Mouse (Mus musculus) spleen, postnatal 10 days (tissue): Measurements from ENCODE around the gene Cacna1i.

Experiments used
- DNase-seq, 2 experiments: peaks; one replicate each; pipeline ENCODE4 v3.0.0; 2021 to 2022; ENCODE audit warnings: low spot score in 2 of 2

The Cacna1i gene

DNA sequence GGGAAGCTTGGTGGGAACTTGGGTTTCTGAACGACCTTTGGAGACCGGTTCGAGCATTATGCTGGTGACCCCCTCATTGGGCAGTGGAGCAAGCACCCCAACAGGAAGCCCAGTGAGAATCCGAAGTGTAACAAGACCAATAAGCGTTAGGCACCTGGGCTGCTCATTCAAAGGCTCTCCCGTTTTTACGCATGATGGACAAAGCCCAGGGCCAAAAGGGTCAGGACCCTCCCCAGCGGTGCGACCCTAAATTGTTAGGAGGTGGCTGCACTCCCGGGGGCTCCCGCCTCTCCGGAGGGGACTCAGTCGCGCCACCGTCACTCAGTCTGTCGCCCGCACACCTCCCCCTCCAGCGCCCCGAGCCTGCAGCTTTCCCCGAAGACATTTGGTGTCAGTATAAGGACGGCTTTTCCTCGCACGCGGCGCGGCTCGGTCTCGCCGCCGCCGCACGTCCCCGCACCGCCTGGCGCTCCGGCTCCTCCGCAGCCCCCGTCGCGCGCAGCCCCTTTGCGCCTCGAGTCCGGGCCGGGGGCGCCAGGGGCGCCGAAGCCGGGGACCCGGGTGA, at the start of gene Cacna1i:
TSS of gene Cacna1i (plus strand) at position 388 of the 565 bp plus-strand sequence.
- DNase-seq: no peak

DNA sequence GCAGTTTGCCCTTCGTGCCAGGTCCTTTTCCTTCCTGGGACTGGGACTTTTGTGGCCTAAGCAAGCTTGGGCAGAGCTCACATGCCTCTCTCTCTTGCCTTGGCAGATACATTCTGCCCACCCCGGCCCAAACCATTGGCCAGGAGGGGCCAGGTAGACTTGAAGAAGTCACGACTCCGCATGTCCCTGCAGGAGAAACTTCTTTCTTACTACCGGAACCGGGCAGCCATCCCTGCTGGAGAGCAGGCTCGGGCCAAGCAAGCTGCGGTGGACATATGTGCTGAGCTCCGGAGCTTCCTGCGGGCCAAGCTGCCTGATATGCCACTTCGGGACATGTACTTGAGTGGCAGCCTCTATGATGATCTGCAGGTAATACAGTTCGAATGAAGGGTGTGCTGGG, 38.9 kb upstream of the Cacna1i start:
- DNase-seq: no peak

DNA sequence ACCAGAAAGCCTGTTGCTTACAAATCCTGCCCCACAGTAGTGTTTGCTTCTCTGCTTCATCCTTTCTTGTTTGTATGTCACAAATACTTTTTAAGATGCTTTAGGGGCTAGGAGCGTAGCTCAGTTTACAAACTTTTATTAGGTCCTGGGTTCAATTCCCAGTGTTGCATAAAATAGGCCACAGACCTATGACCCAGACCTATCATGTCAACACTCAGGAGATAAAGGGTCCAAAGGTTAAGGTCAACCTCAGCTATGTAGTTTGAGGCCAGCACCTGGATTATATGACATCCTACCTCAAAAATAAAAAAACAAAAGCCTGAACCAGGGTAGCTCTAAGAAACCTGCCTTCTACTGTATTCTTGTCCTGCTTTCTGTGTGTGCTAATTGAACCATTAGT, 38.4 kb upstream of the Cacna1i start:
- DNase-seq: no peak

DNA sequence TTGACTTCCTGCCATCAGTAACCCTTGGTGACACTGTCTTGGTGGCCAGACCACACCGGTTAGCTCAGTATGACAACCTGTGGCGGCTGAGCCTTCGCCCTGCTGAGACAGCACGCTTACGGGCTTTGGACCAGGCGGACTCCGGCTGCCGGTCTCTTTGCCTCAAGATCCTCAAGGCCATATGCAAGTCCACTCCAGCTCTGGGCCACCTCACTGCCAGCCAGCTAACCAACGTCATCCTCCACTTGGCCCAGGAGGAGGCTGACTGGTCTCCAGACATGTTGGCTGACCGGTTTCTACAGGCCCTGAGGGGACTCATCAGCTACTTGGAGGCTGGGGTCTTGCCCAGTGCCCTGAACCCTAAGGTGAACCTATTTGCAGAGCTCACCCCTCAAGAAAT, 37.4 kb upstream of the Cacna1i start:
- DNase-seq: no peak

DNA sequence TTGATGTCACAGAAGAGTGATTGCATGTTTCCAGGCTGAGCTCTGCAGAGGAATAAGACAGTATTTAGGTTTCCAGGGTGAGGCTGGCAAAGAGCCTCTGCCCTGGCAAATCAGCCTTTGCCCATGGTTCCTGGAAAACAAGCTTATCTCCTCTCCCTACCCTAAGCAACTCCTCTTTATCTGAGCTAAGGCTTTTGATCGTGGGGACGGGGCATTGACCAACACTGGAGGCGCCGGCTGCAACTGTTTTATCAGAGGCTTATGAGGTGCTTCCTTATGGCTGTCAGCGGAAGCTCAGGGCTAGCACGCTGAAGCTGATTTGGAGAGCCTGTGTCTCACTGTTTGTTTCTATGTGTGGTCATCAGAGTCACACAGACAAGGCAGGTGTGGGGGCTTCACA, 36.5 kb upstream of the Cacna1i start:
- no peak for DNase-seq

DNA sequence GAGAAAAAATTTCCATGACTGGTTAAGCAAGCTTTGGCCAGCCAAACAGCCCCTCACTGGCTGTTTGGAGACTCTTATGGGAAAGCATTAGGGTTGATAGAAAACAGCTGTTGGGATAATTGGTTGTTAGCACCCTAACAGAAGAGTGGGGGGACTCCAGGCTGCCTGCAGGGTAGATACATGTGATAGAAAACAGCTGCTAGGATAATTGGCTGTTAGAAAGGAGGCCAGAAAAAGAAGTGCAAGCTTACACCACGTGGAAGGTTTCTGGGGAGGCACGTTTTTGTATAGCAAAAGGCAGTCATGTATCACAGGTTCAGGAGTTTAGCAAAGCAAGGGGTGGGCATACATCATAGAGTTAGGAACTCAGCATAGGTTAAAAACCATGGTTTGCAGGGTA, 33.5 kb upstream of the Cacna1i start:
- no peak for DNase-seq

DNA sequence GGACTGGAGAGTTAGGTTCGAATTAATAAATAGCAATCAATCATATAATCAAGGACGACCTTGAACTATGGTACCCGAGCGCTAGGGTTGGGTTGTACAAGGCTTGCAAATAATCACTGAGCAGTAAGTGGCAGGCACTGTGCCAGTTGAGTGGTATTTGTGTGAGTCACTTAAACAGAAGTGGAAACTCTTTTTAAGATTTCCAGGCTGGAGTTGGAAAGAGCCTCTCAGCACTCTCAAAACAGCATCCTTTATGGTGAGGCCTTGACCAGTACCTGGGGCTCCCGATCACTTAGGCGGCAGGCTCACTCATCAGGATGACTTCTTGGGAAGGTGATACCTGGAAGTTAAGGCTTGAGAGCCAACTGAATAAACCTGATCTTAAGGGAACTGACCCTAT, 32.8 kb upstream of the Cacna1i start:
- peak in 1 of 2 experiments; percentile 28 for DNase-seq

DNA sequence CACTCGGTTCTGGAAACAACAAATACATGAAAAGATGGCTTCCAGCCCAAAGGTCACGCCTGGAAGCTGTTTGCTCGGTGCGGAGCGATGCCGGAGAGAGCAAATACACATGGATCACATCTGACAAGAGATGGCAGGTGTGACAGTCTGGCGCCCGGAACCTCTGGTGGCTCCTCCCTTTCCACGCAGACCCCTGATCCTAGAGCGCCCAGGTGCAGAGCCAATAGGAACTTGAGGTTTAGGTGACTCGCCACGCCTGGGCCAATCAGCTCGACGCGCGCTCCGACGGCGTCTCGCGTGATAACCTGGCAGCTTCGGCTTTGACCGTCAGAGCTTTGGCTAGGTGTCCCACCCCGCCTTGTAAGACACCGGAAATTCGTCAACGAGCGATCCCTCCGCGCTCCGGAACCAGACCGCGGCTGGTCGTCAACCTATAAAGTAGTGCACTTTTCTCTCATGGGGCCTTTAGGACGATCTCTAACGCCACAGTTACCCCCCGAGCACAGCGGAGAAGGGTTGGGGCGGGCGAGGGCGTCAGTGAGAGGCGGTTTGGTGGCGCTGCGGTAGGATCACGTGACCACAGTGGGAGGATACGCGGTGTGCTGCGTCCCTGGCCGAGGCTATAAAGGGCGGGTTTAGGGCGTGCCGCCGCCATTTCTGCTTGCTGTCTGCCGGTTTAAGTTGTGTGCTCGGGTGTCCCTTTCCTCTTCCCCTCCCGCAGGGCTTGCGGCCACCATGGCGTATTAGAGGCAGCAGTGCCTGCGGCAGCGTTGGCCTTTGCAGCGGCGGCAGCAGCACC, 32.0 kb upstream of the Cacna1i start, which contains the start of gene Atf4:
TSS of gene Atf4 (plus strand) at position 338 of the 799 bp plus-strand sequence.
- peak; percentile 96 to 98 for DNase-seq

DNA sequence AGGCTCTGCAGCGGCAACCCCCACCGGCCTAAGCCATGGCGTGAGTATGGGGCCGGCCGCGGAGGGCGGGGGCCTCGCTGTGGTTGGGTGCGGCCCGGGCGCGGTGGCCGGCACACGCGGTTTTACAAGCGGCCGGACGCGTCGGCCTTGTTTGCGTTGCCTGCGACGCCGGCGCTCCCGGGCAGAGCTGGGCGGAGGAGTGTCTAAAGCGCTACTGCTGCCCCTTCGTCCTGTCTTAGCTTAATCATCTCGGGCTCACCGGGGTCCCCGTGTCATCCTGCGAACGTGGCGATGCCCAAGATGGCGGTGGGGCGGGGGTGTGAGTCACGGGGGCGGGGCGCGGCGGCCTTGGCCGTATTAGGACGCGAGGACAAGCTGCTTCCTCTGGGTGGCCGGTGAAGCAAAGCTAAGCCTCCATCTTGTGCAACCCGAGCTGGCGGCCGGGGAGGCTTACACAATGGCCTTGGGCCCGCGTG, 31.4 kb upstream of the Cacna1i start:
- DNase-seq: peak; percentile 74 to 91

DNA sequence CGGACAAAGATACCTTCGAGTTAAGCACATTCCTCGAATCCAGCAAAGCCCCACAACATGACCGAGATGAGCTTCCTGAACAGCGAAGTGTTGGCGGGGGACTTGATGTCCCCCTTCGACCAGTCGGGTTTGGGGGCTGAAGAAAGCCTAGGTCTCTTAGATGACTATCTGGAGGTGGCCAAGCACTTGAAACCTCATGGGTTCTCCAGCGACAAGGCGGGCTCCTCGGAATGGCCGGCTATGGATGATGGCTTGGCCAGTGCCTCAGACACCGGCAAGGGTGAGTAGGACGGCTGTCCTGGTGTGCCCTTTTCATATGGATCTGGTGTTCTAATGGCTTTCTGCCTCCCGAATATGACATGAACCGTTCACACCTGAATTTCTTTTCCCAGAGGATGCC, 30.8 kb upstream of the Cacna1i start:
- DNase-seq: peak in 1 of 2 experiments; percentile 45

DNA sequence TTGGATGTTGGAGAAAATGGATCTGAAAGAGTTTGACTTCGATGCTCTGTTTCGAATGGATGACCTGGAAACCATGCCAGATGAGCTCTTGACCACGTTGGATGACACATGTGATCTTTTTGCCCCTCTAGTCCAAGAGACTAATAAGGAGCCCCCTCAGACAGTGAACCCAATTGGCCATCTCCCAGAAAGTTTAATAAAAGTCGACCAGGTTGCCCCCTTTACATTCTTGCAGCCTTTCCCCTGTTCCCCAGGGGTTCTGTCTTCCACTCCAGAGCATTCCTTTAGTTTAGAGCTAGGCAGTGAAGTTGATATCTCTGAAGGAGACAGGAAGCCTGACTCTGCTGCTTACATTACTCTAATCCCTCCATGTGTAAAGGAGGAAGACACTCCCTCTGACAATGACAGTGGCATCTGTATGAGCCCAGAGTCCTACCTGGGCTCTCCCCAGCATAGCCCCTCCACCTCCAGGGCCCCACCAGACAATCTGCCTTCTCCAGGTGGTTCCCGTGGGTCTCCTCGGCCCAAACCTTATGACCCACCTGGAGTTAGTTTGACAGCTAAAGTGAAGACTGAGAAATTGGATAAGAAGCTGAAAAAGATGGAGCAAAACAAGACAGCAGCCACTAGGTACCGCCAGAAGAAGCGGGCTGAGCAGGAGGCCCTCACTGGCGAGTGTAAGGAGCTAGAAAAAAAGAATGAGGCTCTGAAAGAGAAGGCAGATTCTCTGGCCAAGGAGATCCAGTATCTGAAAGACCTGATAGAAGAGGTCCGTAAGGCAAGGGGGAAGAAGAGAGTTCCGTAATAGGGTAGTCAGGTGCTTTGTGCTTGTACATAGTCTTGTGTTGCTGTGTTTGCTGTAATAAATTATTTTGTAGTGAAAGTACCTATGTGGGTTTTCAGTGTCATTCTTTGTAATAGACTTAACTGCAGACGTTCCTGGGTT, 30.1 kb upstream of the Cacna1i start:
- DNase-seq: peak in 1 of 2 experiments; percentile 24

DNA sequence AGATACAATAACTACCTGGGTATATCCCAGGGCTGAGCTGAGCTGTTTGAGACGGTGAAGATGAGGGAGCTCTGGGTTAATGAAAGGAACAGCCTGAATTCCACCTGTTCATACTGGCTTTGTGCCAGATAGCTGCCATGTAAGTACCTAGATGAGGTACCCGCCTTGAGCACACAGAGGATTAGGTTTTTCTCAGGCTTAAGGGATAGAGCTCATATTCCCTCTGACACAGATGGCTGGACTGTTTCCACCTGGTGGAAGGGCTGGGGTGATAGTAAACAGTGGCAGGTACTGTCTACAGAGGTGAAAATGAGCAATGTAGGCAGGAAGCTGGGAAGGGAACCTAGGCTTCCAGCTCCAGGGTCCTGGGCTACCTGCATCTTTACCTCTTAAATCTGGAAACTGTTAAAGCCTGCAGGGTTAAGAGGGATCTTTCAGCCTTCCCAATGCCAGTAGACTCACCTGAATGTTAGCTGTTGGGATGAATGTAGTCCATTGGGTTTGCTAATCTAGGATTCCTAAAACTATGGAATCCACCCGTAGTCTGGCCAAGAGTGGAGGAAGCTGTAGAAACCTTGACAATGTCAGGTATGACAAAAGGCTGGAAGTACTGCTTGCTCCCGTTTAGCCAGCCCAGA, 29.3 kb upstream of the Cacna1i start:
- no peak for DNase-seq

DNA sequence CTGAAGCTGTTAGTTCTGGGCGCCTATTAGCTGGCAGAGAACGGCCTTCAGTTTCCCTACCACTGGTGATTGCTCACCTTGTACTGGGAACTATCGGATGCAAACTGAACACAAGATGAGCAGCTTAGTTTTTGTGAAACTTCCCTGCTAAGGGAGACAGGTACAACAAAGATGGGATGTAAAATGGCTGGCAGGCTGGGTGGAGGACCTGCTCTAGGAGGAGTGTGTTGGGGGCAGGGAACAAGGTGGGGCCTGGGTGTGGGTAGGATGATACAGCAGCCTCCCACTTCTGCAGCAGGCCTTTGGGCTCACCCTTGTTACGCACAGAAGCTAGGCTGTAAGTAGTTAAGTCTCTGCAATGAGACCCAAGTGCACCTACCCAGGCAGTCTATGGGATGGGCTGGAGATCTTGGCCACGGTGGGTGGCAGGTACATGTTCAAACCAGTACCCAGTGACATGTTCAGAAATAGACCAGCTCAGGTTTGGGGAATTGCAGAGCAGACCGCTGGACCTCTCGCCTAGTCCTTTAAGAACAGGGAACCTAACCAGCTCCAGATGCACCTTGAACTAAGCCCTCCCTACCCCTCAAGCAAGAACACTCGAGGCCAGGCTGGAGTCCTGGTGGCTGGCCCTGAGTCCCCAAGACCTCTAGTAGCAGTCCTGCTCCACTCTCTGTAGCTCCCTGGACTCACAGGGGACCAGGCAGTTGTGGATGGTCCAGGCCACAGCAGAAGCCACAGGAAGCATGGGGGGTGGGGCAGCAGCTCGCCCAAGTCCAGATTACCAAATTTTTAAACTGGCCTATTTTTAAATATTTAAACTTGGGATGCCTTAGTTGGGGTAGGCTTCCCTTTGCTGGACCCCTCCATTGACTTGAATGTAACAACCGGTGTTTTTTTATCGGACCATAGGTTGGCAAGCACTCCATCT, 28.5 kb upstream of the Cacna1i start:
- DNase-seq: peak; percentile 47 to 77

DNA sequence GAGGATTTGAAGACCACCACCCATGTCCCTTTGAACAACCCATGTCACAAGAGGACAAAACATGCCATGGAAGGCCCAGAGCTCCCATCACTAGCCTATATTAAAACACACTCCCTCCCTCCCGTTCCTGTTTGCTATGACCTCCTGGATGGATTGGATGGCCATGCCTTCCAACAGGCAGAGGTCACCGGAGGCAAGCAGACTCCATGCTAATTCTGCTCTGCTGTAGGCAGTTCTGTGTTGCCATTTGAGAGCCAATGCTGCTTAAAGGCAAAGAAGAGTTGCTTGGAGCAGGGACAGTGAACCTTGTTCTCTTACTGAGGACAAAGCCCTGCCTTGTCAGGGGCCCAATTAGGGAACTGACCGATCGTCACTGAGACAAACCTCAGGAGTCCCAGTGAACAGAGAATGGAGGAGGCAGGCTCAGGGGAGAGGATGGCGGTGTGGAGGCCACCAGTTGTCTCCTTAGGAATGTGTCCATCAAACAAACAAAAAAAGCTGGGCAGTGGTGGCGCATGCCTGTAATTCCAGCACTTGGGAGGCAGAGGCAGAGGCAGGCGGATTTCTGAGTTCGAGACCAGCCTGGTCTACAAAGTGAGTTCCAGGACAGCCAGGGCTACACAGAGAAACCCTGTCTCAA, 27.5 kb upstream of the Cacna1i start:
- DNase-seq: no peak

DNA sequence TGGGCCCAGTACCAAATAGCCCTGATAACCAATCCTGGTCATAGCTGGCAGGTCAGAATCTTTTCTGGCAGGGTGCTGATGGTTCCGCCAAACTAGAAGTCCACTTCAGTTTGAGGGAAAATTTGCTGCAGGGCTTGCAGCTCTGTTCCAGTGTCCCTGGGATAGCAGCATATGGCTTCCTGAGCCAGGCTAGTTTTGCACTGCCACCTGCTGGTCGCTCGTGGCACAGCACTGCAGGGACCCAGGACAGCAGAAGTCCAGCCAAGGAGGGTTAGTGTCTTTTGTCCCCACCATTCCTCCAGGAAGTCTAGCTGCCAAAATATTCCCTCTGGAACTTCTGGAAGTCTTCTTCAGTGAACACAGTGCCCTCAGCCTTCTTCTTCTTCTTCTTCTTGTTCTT, 26.4 kb upstream of the Cacna1i start:
- peak; percentile 91 to 93 for DNase-seq

DNA sequence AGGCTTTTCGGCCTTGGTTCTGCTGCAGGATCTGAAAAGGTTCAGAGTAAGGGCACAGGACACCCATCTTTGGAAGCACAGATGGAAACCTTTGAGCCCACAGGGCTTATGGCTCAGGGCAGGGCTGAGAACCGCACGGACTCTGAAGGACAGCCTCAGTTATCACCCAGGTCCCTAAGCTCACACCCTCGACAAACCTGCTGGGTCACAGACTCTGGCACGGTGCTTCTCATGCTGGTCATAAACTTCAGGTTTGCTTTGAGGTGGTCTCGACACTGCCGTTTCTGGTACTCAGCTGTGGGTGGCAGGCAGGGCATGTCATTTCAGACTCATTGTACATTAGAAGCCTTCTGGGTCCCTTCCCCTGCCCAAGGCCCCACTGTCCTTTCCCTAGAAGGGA, 25.9 kb upstream of the Cacna1i start:
- no peak for DNase-seq

DNA sequence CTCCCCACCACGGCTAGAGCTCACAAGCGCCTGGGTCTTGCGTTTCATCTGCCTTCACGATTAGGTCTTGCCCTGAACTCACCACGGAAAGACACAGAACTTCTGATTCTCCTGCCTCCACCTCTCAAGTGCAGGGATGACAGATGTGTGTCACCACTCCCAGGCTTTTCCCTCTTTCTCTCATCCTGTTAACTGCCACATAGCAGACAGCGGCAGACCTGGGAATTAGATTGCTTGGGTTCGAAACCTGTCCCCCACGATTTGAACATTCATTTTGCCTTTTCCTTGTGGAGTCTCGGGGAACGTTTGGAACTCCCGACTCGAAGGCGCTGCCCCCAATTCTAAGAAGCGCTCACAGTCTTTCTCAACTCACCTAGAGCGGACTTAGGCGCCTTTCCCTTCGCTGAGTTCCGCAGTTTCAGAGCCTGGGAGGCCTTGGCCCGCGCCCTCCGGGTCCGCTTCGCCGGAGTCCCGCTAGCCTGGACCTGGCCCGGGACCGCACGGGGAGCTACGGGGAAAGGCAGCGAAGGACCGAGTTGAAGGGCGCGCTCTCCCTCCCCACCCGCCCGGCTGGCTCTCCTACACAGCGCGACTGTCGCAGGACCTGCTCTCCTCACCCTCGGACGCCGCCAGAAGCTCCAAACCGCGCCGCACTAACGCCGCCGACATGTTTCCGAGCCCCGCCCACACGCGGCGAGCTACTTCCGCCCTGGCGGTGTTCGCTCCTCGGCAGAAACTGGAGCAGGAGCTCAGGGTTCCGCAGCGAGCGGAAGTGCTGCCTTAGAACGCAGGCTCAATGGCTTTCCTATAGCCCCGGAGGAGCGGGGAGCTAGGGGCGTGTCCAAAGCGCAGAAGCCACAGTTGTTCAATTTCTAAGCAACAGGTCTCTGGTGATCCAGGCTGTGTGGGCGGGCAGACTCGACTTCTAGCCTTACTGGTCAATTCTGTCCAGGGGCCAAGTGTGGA, 23.1 kb upstream of the Cacna1i start, which contains the start of gene Rps19bp1:
TSS of gene Rps19bp1 (minus strand) at position 706 of the 966 bp plus-strand sequence.
- peak; percentile 84 to 93 for DNase-seq

DNA sequence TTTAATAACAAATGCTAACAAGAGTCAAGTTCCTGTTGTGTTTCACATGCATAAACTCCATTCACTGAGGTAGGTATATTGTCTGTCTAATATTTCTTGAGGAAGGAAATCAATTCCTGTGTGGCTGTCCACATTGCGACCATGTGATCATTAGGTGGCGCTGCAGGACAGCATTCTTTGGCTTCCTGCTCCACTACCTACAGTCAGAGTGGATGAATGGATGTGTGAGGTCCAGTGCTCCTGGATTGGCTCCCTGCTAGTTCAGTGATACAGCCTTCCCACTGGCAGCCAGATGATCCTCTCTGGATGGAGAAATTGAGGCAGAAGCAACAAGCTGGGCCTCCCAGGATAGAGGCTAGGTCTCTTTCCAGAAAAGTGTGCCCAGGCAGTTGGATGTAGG, 20.8 kb upstream of the Cacna1i start:
- DNase-seq: peak; percentile 47 to 82
